Mouse (Mus musculus): Measurements from ENCODE around the gene Uqcc2.

Uqcc2 gene

DNA sequence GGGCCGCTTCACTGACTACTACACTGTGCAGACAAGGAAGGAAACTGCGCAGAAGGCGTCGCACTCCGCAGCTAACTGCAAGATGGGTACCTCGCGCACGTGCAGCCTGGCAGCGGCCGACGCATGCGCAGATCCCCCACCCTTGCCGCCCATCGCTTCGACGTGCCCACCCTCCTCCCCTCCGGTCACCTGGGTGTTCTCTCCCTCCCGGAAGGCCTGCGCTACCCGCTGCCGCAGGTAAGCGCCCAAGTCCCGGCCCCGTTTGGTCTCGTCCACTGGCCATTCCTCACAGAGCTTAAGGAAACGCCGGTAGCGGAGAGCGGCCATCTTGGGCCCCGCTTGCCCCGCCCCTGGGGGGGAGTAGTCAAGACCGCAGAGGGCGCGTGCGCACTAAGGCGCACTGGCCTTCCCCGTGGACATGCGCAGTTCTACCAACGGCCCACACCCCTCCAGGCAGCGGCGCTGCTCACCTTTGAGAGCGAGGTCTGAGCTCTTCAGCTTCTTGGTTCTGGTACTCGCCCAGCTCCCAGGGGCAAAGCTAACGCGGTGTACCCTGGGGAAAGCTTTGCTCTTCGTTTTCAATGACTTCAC is at the start of gene Uqcc2:
Uqcc2 (minus strand) TSS at position 366 of the 591 bp plus-strand sequence.
- DNase-seq (ENCODE audit: low spot score in 2 of 2), result peak; percentile 91 to 93

DNA sequence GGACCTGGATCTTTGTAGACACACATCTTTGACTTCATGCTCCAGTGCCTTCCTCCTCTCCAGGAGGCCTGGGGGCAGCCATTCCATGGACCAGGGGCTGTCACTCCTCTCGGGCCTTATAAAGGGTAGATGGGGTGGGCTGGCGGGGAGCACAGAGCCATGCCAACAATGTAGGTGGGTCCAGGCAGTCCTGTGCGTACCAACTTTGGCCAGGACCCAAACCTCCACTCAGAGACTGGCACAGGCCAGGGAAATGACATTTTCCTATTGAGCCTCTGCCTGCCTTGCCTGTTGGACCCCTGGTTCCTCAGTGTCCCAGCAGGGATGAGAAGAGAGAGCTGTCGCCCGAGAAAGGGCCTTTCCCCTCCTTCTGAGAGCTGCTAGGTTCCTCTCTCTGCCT is 48.7 kb upstream of the Uqcc2 start:
- no peak for DNase-seq (ENCODE audit: low spot score in 2 of 2)

DNA sequence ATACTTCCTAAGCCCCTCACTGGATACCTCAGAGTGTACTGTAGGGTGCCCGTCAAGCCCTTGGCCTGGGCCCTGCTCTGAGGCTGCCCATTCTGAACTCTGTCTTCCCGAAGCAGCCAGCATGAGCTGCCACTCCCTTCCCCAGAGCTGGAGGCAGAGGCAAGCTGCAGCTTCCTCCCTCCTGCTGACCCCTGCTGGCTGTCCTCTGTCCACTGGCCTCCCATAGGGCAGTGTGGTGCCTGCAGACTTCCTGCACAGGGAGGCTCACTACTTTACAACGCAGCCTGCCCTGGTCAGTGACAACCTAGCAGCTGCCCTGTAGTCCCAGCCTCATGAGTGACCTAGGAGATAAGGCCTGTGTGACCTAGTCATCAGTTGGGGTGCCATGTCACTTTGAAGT is 48.0 kb upstream of the Uqcc2 start:
- DNase-seq (ENCODE audit: low spot score in 2 of 2), result no peak

DNA sequence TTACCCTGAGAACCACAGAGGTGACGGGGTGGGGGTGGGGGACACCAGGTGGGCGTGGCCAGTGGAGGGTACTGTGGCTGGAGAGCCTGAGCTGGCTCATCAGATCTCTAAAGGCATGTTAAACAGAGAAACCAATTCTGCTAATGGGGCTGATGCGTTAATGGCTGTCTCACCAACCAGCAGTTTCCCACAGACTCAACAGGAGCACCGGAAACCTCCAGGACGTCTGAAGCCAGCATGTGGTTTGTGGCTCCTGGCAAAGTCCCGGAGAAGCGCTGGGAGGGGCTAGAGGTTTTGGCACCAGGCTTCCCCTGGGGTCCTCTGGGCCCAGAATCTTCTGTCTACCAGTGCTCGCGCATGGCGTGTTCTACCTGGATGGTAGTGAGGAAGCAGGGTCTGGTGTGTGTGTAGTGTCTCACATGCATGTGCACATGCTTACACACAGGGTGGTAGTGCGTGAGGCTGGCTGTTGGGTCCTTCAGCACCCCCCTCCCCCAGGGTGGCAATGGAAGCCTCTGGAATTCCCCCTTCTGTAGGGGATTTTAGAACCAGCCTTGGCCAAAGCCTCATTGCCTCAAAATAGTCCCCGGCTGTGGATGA is 46.1 kb upstream of the Uqcc2 start:
- no peak for DNase-seq (ENCODE audit: low spot score in 2 of 2)

DNA sequence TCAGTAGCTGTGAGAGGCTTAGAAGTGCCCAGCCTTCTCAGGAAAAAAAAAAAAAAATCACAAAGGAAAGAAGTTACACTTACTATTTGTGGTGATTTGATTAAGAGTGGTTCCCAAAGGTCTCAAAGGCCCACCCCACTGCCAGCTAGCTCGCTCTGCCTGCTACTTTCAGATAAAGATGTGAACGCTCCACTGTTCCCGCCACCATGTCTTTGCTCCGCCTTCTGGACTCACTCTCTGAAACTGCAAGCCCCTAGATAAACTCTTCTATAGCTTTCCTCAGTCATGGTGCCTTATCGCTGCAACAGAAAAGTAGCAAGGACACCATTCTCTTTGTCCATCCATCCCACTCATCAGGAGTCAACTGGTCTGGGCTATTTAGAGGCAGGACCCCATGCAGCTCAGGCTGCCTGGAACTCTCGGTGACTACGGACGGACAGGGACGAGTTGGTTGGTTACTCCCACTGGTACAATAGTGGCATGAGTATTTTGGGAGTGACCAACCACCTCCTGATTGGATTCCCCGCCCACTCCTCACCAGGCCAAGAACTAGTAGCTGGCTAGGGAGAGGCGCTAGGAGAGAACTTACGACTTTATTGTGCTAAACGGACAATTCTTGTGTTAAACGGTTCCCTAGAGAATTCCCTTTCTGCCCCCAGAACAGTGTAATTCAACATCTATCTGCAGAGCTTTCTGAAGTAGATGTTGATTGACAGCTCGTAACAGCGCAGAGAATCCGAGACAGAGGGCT is 44.9 kb upstream of the Uqcc2 start:
- no peak for DNase-seq (ENCODE audit: low spot score in 2 of 2)

DNA sequence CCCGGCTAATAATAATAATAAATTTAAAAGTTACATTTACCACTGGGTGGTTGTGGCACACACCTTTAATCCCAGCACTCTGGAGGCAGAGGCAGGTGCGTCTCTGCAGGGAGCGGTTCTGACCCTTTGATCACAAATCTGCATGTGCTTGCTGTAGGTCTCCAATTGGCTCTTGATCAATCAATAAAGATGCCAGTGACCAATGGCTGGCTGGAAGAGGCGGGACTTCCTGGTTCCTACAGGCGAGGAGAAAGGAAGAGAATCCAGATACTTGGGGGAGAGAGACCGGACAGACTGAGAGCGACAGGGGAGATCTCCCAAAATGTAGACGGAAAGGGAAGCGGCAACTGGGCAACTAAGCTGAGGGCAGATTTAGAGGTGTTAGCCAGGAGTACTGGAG is 44.3 kb upstream of the Uqcc2 start:
- DNase-seq (ENCODE audit: low spot score in 2 of 2), result no peak

DNA sequence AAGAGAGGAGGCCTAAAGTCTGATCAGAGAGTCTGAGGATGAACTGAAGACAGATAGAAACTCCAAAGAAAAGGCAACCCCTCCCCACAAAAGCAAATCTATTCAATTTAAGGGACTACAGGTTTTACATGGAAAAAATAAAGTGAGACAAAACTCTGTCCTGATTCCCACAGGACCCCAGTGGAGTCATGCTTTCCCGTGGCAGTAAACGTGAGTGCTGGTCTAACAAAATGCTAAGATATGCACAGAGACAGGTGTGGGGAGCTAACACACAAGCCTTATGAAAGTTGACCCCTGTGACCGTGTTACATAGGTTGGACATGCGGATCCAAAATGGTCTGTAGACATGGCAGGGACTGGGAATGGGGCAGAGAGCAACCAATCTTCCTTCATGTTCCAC is 43.0 kb upstream of the Uqcc2 start:
- DNase-seq (ENCODE audit: low spot score in 2 of 2), result no peak

DNA sequence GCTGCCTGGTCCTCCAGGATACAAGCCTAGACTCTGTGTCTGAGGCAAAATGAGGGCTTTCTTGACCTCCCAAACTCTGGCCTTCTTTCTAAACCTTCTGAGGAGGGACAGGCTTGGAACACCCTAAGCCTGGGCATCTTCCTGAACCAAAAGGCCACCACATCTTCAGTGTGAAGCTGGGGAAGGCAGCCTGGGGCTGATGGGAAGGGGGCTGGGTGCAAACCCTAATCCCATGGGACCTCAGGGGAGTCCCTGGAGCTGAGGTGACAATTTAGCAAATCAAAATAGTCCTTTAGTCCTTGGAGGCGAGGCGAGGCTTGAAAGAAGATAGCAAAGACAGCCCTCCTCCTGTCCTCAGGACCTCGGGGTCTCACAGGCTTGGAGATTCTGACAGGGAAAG is 42.6 kb upstream of the Uqcc2 start:
- DNase-seq (ENCODE audit: low spot score in 2 of 2), result no peak

DNA sequence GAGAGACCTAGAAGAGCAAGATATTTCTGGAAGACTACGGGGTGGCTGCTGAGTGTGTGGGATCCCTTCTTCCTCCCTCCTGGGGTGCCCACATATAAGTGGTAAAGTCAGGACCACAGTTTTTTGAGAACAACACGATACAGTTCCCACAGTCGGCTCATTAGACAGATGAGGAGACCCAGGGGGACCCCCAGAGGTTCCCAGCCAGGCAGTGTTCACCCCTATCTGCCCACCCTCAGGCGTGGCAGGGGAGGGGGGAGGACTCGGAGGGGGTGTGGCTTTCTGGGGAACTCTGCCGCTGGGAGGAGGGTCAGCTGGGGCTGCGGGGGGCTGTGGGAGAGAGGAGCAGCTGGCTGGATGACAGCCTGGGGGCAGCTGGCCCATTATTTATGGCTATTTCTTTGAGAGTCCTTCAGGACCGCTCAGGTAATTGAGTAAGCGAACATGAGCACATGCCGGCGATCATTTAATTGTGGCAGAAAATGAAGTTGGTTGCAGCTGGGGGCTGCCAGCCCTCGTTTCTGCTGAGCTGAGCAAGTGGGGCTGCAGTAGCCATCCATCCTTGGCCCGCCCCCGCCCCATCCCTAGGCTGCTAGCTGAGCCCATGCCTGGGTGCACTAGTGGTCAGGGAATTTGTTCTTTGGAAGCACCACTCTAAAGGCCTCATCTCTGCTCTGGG is 41.6 kb upstream of the Uqcc2 start:
- no peak for DNase-seq (ENCODE audit: low spot score in 2 of 2)

DNA sequence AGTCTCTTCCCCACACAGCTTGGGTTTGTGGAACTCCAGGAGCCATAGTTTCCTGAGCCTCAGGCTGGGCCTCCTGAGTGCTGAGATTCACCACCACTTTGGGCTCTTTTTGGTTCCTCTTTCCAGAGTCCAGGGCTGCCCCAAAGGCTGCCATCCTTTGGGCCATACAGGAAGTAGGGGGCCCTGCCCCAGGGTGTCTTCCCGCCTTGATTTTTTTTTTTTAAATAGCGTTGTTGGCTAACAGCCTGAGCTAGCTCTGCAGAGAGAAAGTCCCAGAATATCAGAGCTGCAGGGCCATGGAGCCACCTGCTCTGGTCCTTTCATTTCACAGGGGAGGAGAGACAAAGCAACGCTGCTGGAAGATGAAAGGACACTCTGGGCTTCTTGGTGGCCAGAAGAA is 40.0 kb upstream of the Uqcc2 start:
- no peak for DNase-seq (ENCODE audit: low spot score in 2 of 2)

DNA sequence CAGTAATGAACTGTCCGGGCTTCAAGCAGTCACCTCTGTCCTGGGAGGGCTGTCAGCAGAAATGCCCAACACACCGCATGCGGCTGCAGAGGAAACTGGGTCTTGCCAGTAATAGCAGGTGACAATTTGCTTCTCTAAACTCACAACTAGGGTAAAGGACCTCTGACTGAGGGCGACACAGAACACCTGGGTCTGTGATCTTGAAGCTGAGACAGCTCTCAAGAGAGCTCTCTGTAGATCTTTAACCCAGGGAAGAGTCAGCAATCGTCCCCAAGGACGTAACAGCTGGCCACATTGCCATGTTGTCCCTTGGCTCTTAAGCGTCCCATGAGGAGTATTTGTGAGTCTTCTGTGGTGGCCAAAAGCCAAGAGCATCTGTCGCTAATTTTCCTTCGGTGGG is 38.7 kb upstream of the Uqcc2 start:
- no peak for DNase-seq (ENCODE audit: low spot score in 2 of 2)

DNA sequence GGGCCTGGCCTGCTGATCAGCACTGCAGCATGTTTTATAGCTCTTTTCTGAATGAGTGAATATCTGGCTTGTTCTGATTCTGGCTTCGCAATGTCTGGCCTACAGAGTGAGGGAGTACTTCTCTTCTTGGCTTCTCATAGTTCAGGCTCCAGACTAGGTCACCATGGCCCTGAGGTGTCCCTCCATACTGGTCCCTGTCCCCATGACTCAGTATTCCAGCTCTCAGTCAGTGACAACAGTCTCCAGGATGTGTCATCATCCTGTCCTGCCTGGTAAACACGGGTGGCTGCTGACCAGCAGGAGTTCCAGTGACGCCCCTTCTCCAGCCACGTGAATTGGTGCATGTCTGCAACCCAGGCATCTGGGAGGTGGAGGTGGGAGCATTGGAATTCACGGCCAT is 37.4 kb upstream of the Uqcc2 start:
- DNase-seq (ENCODE audit: low spot score in 2 of 2), result no peak

DNA sequence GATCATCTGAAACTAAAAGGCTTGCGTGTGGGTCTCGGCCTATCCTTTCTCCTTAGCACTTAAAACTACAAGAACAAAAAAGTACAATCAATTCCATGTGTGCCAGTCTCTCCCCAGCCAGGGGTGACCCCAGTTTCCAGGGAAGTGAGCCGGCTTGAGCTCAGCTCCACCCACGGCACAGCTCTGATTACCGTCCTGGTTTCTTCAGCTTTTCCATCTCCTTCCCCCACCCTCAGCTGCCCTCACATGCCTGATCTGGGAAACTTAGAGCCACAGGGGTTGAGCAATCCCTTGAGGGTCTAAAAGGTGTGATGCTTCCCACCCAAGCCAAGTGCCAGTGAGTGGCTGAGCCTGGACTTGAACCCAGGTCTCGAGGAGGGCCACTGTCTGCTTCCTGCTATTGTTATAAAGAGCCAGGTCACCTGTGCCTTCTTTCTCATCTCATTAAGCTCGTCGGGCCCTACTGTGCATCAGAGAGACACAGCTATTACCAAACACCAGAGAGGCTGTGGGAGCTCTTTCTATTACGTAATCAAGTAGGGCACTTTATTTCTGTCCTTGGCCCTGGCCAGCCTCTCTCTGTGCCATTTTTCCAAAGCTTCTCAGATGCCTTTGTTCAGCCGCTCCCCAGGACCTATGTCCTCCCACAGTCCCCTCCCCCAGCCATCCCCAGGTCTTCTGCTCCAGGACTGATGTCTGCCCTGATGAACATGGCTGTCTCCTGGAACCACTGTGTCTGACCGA is 36.4 kb upstream of the Uqcc2 start:
- DNase-seq (ENCODE audit: low spot score in 2 of 2), result no peak

DNA sequence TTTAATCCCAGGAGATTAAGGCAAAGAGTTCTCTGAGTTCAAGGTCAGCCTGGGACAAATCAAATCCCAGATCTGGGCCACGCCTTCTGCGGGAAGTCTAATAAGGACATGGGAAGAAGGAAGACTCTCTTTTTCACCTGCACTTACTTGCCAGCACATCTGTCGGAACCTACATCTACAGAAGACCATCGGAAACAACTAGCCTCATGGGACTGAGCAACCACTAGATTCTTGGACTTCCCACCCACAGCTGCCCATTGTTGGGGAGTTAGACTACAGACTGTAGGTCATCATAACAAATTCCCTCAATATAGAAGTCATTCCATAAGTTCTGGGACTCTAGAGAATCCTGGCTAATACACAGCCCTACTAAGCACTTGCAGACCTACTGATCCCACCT is 34.9 kb upstream of the Uqcc2 start:
- DNase-seq (ENCODE audit: low spot score in 2 of 2), result no peak

DNA sequence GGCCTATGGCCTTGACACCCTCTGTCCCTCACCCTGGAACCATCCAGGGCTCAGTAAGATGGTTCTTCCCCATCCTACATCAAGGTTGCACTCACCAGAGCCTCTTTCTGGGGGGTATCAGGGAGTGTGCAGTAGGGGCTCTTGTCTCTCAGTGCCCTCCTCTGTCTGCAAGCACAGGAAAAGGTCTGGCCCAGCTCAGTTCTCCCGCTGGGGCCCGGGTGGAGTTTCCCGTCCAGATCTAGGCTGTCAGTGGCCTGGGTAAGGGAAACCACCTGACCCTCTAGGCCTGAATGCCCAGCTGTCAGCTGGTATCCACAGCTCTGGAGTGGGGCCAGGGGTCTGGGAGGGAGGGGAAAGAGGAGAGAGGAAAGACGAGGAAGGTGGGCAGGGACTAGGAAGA is 33.8 kb upstream of the Uqcc2 start, which contains the start of gene Ip6k3:
Ip6k3 (minus strand) TSS at position 251 of the 400 bp plus-strand sequence.
- DNase-seq (ENCODE audit: low spot score in 2 of 2), result no peak

DNA sequence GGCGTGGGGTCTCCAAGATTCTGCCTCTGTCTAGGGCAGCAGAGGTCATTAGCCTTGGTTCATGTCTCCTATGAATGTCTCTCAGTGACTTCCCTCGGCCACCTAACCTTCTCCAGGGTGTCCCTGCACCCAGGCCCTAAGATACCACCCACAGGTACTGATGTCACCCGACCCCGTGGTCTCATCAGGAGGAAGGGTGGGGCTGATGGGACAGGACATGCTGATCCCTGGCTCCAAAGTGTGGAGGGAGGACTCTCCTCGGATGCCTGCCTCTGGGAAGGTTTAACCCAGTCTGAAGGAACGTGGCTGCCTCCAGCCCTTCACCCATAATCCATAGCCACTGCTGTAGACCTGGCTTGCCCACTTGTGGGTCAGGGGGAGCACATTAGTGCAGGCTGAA is 33.2 kb upstream of the Uqcc2 start:
- no peak for DNase-seq (ENCODE audit: low spot score in 2 of 2)

DNA sequence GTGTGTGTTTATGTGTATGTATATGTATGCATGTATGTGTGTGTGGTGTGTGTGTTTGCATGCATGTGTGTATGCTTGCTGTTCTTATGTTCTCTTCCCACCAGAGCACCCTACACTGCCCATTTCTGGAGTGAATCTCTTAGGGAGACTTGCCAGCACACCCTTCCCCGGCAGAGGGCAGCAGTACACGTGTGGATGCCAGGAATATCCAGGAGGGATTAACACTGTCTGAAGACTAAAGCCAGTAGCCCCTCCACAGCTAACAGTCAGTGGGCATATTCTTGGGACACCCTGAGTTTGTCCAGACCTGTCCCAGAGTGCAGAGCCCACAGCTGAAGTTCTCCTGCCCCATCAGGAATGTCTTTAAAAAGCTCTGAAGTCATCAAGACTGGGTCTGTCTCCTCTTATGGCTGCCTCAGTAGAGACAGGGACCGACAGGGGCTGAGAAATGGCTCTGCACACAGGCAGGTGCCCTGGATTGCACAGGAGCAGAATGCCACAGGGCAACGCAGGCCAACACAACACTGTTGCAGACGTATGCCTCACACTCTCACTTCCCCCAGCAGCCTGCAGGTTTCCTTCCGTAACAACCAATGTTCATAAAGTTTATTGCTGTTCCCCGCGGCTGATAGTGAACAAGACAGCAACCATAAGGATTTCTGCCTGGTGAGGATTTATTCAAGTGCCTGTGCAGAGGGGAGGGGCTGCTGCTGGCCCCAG is 31.5 kb upstream of the Uqcc2 start:
- peak in 1 of 2 experiments; percentile 58 for DNase-seq (ENCODE audit: low spot score in 2 of 2)

DNA sequence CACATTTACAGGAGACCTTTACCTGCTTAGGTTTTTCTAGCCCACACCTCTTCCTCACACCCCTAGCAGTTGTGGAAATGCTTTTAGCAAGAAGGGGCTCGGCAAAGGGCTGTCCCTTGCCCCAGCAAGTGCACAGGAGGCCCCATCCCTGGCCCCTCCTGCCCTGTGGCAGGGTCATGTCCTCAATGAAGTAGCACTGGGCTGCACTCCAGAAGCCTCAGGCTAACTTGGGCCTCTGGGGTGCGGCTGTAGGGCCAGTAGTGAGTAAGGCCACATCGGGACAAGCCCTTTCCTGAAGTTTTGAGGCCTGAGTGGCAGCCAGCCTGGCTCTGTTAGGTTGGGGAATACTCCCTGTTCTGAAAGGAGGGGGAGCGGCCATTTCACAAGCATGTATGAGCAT is 27.2 kb upstream of the Uqcc2 start:
- DNase-seq (ENCODE audit: low spot score in 2 of 2), result no peak

DNA sequence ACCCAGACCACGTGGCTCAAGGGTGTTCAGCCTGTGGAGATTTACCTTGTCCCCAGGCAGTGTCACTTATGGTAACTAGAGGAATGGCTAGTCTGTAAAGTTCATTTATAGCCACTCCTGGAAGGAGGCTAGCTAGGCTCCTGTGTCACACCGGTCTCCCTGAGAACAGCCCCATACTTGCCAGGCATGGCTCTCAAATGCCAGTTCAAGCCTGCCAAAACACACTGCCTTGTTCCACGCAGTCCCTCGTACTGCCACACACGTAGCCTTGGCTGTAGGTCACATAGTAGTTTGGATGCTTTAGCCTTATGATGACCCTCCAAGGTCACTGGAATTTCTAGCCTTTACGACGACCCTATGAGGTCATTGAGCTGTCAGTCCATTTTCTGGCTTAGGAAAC is 25.5 kb upstream of the Uqcc2 start:
- DNase-seq (ENCODE audit: low spot score in 2 of 2), result no peak

DNA sequence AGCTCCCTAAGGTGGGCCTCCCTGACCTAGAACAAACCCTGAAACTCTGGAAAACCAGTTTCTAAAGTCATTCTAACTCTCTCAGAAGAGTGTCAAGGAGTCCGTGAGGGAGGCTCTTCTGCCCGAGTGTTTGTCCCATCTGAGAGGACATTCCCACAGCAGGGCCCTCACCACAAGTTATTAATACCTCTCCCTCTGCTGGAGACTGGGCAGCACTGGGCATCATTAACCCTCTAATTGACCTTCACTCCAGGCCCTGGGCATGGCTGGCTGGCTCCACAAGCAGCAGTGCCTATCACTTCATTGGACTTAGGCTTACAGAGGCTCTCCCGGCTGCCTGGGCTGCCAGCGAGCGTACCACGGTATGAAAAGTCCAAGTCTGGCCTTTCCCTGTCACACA is 24.7 kb upstream of the Uqcc2 start:
- no peak for DNase-seq (ENCODE audit: low spot score in 2 of 2)

DNA sequence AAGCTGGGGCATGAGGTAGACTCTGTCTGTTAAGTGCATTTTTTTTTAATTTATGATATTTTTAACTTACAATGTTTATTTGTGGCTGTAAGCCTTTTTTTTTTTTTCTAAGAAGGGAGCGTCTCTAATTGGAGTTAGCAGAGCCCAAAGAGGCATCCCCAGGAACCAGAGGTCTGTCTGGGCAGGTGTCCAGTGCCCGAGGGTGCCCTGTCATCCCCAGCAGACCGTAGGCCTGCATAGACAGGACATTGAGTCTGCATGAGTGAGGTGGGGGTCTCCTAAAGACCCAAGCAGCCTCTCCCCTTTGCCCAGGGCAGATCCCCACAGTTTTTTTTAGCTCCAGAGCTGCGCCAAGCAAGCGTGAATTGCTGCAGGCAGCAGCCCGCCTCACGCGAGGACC is 22.0 kb upstream of the Uqcc2 start:
- DNase-seq (ENCODE audit: low spot score in 2 of 2), result no peak

Data from frontal cortex, postnatal 14 days (tissue).